Mouse (Mus musculus) heart, postnatal 36 days (tissue): ENCODE measurements at regions not wholly inside any gene's neighbourhood (a gene's known extent, or its start where the extent isn't known, plus 50 kb on each side); places are given as distances from the start of the nearest gene placed in this dataset.

Experiments used
- DNase-seq, 2 experiments: peaks; one replicate each; pipeline ENCODE4 v3.0.0; 2021 to 2022
- intact Hi-C: fragments of 180-260 bp; cut with DNase I; formaldehyde crosslinking; loops from one replicate; pipeline ENCODE4 v1.15.1; 2025

GRCm38 (mm10) chr8:18328521-18328920, 649.5 kb downstream of the Defb40 start:
- intact Hi-C loops, result no loop called here
- DNase-seq, result no peak

- intact Hi-C loops, result no loop called here
Observed at GRCm38 (mm10) chr8:18316488-18316887, 661.6 kb downstream of the Defb40 start.

DNA sequence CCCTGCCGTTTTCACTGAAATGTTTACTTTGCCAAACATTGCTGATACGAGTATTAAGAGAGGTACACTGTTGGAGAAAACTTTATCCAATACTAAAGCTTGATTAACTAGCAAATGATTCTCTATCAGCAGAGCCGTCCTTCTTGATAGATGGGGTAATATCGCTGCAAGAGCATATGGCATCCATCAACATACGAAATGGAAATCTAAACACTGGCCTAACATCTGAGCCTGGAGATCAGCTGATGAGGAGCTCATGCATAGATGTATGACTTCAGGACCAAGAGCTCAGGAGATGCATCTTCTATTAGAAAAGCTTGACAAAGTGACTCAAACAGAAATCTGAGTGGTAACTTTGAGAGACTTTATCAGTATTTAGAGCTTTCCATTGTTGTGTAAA, 666.5 kb downstream of the Defb40 start:
- no peak for DNase-seq
- intact Hi-C loops, result no loop called here

More at GRCm38 (mm10) chr8:18316488-18316887, 661.6 kb downstream of the Defb40 start:
- DNase-seq, result no peak

DNA sequence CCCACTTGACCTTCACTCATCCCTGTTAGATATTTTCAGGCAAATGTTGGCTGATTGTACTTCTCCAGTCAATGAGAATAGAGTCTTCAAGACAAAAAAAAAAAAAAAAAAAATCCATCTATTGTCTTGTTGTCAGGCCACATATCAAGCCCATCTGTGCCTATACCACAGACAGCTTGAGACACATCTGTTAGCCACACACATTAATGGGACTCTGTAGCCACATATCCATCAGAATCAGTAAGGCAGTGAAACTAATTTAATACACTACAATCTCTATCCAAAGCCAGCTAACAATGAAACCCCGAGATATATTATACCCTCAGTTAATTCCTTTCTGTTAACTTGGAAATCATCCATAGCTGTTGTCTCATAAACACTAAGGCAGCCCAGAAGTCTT, 667.1 kb downstream of the Defb40 start:
- intact Hi-C loops, result no loop called here
- DNase-seq, result no peak

DNA sequence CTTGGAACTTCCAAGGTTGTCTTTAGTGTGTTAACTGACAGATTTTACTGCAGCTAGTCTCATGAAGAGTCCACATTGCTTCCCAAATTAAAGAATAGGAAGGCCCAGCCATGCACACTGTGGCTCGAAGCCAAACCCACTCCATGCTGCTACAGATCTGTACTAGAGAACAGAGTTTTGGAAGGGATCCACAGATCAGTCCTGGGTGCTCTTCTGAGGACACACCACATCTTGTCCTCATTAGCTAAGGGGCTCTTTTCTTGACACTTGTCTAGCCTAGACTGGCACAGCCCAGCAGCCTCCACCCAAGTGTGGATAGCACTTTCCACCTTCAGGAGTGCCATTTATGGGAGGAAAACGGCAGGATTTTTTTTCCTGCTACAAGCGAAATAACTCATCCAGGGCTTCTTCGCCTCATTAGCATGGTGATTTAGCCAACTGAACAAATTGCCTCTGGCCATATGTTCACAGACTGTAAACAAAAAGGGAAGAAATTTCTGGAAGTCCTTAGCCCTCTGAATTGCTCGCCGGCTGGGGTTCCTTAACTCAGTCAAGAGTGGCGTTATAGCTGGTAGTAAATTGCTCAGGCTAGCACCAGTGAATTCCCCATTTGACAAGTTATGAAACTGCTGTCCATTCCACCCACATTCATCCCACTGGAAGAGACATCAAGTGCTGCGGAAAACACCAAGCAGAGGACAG, 690.4 kb downstream of the Defb40 start:
- intact Hi-C loops, result no loop called here
- no peak for DNase-seq

- DNase-seq, result no peak
- intact Hi-C loops, result no loop called here
Observed at GRCm38 (mm10) chr8:18279932-18280331, 698.1 kb downstream of the Defb40 start.

DNA sequence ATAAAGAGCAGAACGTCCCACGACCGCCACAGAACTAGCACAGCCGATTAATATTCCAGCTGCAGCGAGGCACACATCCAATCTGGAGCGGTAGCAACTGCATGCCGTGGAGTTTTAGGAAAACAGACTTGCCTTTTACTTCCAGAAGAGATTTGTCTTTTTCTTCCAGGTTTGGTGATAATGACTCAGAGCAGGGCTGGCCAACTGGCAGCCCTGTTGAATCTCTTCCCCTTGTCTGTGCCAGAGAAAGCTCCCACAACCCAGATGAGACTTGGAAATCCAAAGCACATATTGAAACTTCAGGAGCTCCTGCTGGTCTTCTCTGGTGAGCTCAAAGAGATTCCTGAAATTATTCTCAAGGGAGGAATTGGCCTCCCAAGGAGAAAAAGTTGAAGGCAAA, 709.8 kb downstream of the Defb40 start:
- no peak for DNase-seq
- intact Hi-C loops, result no loop called here

GRCm38 (mm10) chr8:18258287-18258961, 719.6 kb downstream of the Defb40 start:
- no peak for DNase-seq

GRCm38 (mm10) chr8:18246299-18246698, 731.8 kb downstream of the Defb40 start:
- DNase-seq, result no peak
- intact Hi-C loops, result no loop called here

More at GRCm38 (mm10) chr8:18258287-18258961, 719.6 kb downstream of the Defb40 start:
- intact Hi-C loops, result no loop called here

- no peak for DNase-seq
- intact Hi-C loops, result no loop called here
Observed at GRCm38 (mm10) chr8:18217599-18217998, 760.5 kb downstream of the Defb40 start.

- intact Hi-C loops, result no loop called here
- DNase-seq, result no peak
Observed at GRCm38 (mm10) chr8:18217192-18217591, 760.9 kb downstream of the Defb40 start.

- intact Hi-C loops, result no loop called here
- DNase-seq, result no peak
Observed at GRCm38 (mm10) chr8:18216516-18216915, 761.5 kb downstream of the Defb40 start.

GRCm38 (mm10) chr8:18210067-18210466, 768.0 kb downstream of the Defb40 start:
- intact Hi-C loops, result no loop called here
- no peak for DNase-seq

DNA sequence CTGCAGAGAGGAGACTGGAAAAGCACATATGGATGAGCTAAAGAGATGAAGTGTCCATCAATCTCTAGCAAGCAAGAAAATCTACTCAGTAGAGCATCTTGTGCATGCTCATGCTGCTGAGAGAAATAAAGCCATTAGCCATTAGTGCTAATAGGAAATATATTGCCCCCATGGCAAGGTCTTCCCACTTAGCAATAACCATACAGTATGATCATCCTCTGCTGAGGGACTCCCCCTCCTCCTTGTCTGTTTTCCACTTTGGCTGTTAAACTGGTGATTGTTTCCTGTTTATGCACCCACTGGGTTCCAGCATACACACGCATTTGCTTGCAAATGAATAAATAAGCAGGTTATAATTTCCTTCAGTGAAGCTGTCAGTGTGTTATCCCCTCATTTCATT, 769.4 kb downstream of the Defb40 start:
- intact Hi-C loops, result no loop called here
- DNase-seq, result no peak

- intact Hi-C loops, result no loop called here
- DNase-seq, result no peak
Observed at GRCm38 (mm10) chr8:18187486-18187885, 790.6 kb downstream of the Defb40 start.

GRCm38 (mm10) chr8:18175544-18176092, 802.4 kb downstream of the Defb40 start:
- DNase-seq, result no peak
- intact Hi-C loops, result no loop called here

- intact Hi-C loops, result no loop called here
- no peak for DNase-seq
Observed at GRCm38 (mm10) chr8:18158619-18159018, 819.4 kb downstream of the Defb40 start.

- intact Hi-C loops, result no loop called here
- no peak for DNase-seq
Observed at GRCm38 (mm10) chr8:18115333-18116044, 862.6 kb downstream of the Defb40 start.

- DNase-seq, result no peak
- intact Hi-C loops, result no loop called here
Observed at GRCm38 (mm10) chr8:18113262-18113661, 864.8 kb downstream of the Defb40 start.

- intact Hi-C loops, result no loop called here
- no peak for DNase-seq
Observed at GRCm38 (mm10) chr8:18109480-18109879, 868.6 kb downstream of the Defb40 start.

- DNase-seq, result no peak
- intact Hi-C loops, result no loop called here
Observed at GRCm38 (mm10) chr8:18106827-18107226, 871.2 kb downstream of the Defb40 start.
